In genomic region chr8:111393391-111394363, GRCm38 (mm10) we compare ENCODE assay signal across 8 mouse cellular contexts. TPM values are rescaled to one million over a fixed set of nuclear protein-coding genes. Genes with fewer than 3 reads are reported as not detected.
DNase-seq lines count a peak whose midpoint lies in the region; ATAC-seq lines count a peak whose summit lies in the region.

Gene Fa2h, minus strand, starts transcription at chr8:111393824.

- H3K27ac ChIP-seq in brown adipose tissue, adult 24 weeks (replicated peaks; ENCODE audit: low read depth, low read length) = no peak within 1 kb of the TSS
- H3K27ac ChIP-seq in heart, embryonic 11.5 days (ENCODE audit: low read depth, low read length) = no peak within 1 kb of the TSS
- no peak within 1 kb of the TSS for H3K27ac ChIP-seq in kidney, embryonic 15.5 days
- H3K27ac ChIP-seq in liver, embryonic 11.5 days (ENCODE audit: low read depth, low read length) = no peak within 1 kb of the TSS
- H3K27ac ChIP-seq in stomach, embryonic 14.5 days (ENCODE audit: low read length) = no peak within 1 kb of the TSS

- ATAC-seq in heart, embryonic 11.5 days (replicated peaks; ENCODE audit: insufficient number of reproducible peaks, low FRiP score, low TSS enrichment) = peak; percentile 95
- ATAC-seq in kidney, embryonic 15.5 days (replicated peaks; ENCODE audit: low FRiP score) = peak; percentile 99
- peak; percentile 96 for ATAC-seq in liver, embryonic 11.5 days (replicated peaks; ENCODE audit: low FRiP score)
- ATAC-seq in stomach, embryonic 14.5 days (ENCODE audit: insufficient number of reproducible peaks, insufficient read depth, low FRiP score, low read depth) = peak; percentile 95

- peak within 1 kb of the TSS; percentile 59 for H3K9ac ChIP-seq in heart, embryonic 11.5 days (ENCODE audit: low read depth, low read length)
- H3K9ac ChIP-seq in kidney, embryonic 15.5 days = peak within 1 kb of the TSS; percentile 38; the same call in 1 of the 2 replicates
- H3K9ac ChIP-seq in liver, embryonic 11.5 days (ENCODE audit: low read depth, low read length) = 0 out of 2 replicates have a peak within 1 kb of the TSS, but pooled peaks have one; percentile 9
- peak within 1 kb of the TSS; percentile 21; the same call in 1 of the 2 replicates for H3K9ac ChIP-seq in stomach, embryonic 14.5 days (replicated peaks; ENCODE audit: low read depth, low read length)

- DNase-seq in CD4-positive helper T cell, adult 2 months (ENCODE audit: low read depth, low spot score) = peak; percentile 60
- DNase-seq in liver, embryonic 11.5 days (ENCODE audit: low spot score) = peak; percentile 82
- peak; percentile 10 to 29 for DNase-seq in natural killer cell, adult 2 months (ENCODE audit: low spot score in 2 of 2)

- H3K36me3 ChIP-seq in erythroblast, embryonic 14.5 days (ENCODE audit: control insufficient read depth) = no peaks in the 10 kb centered on the region
- no peaks in the 10 kb centered on the region for H3K36me3 ChIP-seq in heart, embryonic 11.5 days (ENCODE audit: control insufficient read depth, insufficient read depth, low read length)
- no peaks in the 10 kb centered on the region for H3K36me3 ChIP-seq in kidney, embryonic 15.5 days
- H3K36me3 ChIP-seq in liver, embryonic 11.5 days (ENCODE audit: control insufficient read depth, insufficient read depth, low read length) = no peaks in the 10 kb centered on the region
- no peaks in the 10 kb centered on the region for H3K36me3 ChIP-seq in stomach, embryonic 14.5 days (ENCODE audit: control insufficient read depth, insufficient read depth, low read length)

- WGBS in heart, embryonic 11.5 days (ENCODE audit: insufficient replicate concordance) = 2% methylated on average over 71 of the region's 71 CpGs
- WGBS in kidney, embryonic 15.5 days = 1% methylated on average over 66 of the region's 71 CpGs
- WGBS in liver, embryonic 11.5 days = 1% methylated on average over 68 of the region's 71 CpGs
- WGBS in stomach, embryonic 14.5 days = under 1% methylated on average over 70 of the region's 71 CpGs

- peaks cover 3% of the 10 kb centered on the region; the same call in 1 of the 2 replicates for H3K4me1 ChIP-seq in brown adipose tissue, adult 24 weeks (ENCODE audit: control insufficient read depth, insufficient read depth, insufficient read length, low read length)
- H3K4me1 ChIP-seq in erythroblast, embryonic 14.5 days (ENCODE audit: control insufficient read depth) = peaks cover 10% of the 10 kb centered on the region
- 0 out of 2 replicates have a peak, but pooled peaks cover 4% of the 10 kb centered on the region for H3K4me1 ChIP-seq in heart, embryonic 11.5 days (ENCODE audit: control insufficient read depth, insufficient read depth, low read length)
- peaks cover 13% of the 10 kb centered on the region for H3K4me1 ChIP-seq in kidney, embryonic 15.5 days
- H3K4me1 ChIP-seq in liver, embryonic 11.5 days (replicated peaks; ENCODE audit: control insufficient read depth, insufficient read depth, low read length) = peaks cover 8% of the 10 kb centered on the region
- no peaks in the 10 kb centered on the region for H3K4me1 ChIP-seq in stomach, embryonic 14.5 days (ENCODE audit: control insufficient read depth, insufficient read depth, low read length)

- peak within 1 kb of the TSS; percentile 36; the same call in 1 of the 2 replicates for H3K4me3 ChIP-seq in brown adipose tissue, adult 24 weeks (ENCODE audit: insufficient read depth, low read depth, low read length)
- H3K4me3 ChIP-seq in erythroblast, embryonic 14.5 days (replicated peaks) = peak within 1 kb of the TSS; percentile 46
- peak within 1 kb of the TSS; percentile 53 for H3K4me3 ChIP-seq in heart, embryonic 11.5 days (ENCODE audit: low read depth, low read length)
- peak within 1 kb of the TSS; percentile 53 for H3K4me3 ChIP-seq in kidney, embryonic 15.5 days (replicated peaks)
- peak within 1 kb of the TSS; percentile 53 for H3K4me3 ChIP-seq in liver, embryonic 11.5 days (ENCODE audit: low read depth, low read length)
- peak within 1 kb of the TSS; percentile 47 for H3K4me3 ChIP-seq in stomach, embryonic 14.5 days (ENCODE audit: low read depth, low read length)

- H3K9me3 ChIP-seq in erythroblast, embryonic 14.5 days (ENCODE audit: control insufficient read depth, low read length) = no peaks in the 10 kb centered on the region; the same call in 1 of the 2 replicates
- no peaks in the 10 kb centered on the region for H3K9me3 ChIP-seq in heart, embryonic 11.5 days (replicated peaks; ENCODE audit: control insufficient read depth, low read length)
- H3K9me3 ChIP-seq in kidney, embryonic 15.5 days (replicated peaks) = no peaks in the 10 kb centered on the region
- no peaks in the 10 kb centered on the region for H3K9me3 ChIP-seq in liver, embryonic 11.5 days (ENCODE audit: control insufficient read depth, low read length)
- no peaks in the 10 kb centered on the region for H3K9me3 ChIP-seq in stomach, embryonic 14.5 days (ENCODE audit: control insufficient read depth, low read depth, low read length)

- H3K4me2 ChIP-seq in heart, embryonic 11.5 days = peak within 1 kb of the TSS; percentile 96
- H3K4me2 ChIP-seq in kidney, embryonic 15.5 days = peak within 1 kb of the TSS; percentile 97
- peak within 1 kb of the TSS; percentile 92 for H3K4me2 ChIP-seq in liver, embryonic 11.5 days
- peak within 1 kb of the TSS; percentile 84 for H3K4me2 ChIP-seq in stomach, embryonic 14.5 days (replicated peaks; ENCODE audit: low read depth, low read length)

- peaks cover 67% of the 10 kb centered on the region for H3K27me3 ChIP-seq in erythroblast, embryonic 14.5 days (ENCODE audit: control insufficient read depth)
- H3K27me3 ChIP-seq in heart, embryonic 11.5 days (ENCODE audit: control insufficient read depth, insufficient read depth, low read length) = peaks cover 62% of the 10 kb centered on the region
- H3K27me3 ChIP-seq in kidney, embryonic 15.5 days = peaks cover 66% of the 10 kb centered on the region
- H3K27me3 ChIP-seq in liver, embryonic 11.5 days (replicated peaks; ENCODE audit: control insufficient read depth, insufficient read depth, low read length) = peaks cover 58% of the 10 kb centered on the region
- peaks cover 25% of the 10 kb centered on the region for H3K27me3 ChIP-seq in stomach, embryonic 14.5 days (ENCODE audit: control insufficient read depth, insufficient read depth, low read length)

RNA-seq across cellular contexts. Expression of gene Fa2h, which starts in this region (rescaled TPM):
- 1.0 TPM in 1 of 2 replicates, not detected in the other for polyA plus RNA-seq in brown adipose tissue, adult 24 weeks (2012; ENCODE audit: insufficient read depth, insufficient read length, missing spikeins)
- not detected in 2 replicates for polyA plus RNA-seq in erythroblast, embryonic 14.5 days (2012)
- polyA plus RNA-seq in heart, embryonic 11.5 days (2014; fragmentation: Nextera tagmentation; extraction: Ambion mirVana) = 0.07 TPM in 1 of 2 replicates, not detected in the other
- 1.0 TPM in 2 replicates for polyA plus RNA-seq in kidney, embryonic 15.5 days (2015; fragmentation: Nextera tagmentation; extraction: Ambion mirVana)
- polyA plus RNA-seq in liver, embryonic 11.5 days (2014; fragmentation: Nextera tagmentation; extraction: Ambion mirVana) = not detected in 2 replicates
- polyA plus RNA-seq in stomach, embryonic 14.5 days (2014; fragmentation: Nextera tagmentation; extraction: Ambion mirVana) = 4.9 and 5.8 TPM in 2 replicates

Comparison
In these comparisons a context has a peak if more than half of its experiments do, and no peak if none do; other contexts are left out.
1. Peak in ATAC-seq, H3K4me3 ChIP-seq, H3K9ac ChIP-seq and H3K4me2 ChIP-seq in heart, embryonic 11.5 days; RNA of the gene not detected or under 1 TPM.
2. Peak in DNase-seq, ATAC-seq, H3K4me3 ChIP-seq, H3K9ac ChIP-seq and H3K4me2 ChIP-seq in liver, embryonic 11.5 days; RNA of the gene not detected or under 1 TPM.
3. DNase-seq: peak in every context shown above with its lines; median percentile 82 in liver, embryonic 11.5 days; 60 in CD4-positive helper T cell, adult 2 months; 20 in natural killer cell, adult 2 months.
4. H3K9ac ChIP-seq: peak in every context shown above with its lines; median percentile 59 in heart, embryonic 11.5 days; 38 in kidney, embryonic 15.5 days; 21 in stomach, embryonic 14.5 days; 9 in liver, embryonic 11.5 days.